Mouse (Mus musculus) hindbrain, embryonic 14.5 days (tissue): ENCODE data around the gene Myo18b. TPM values are rescaled to one million over a fixed set of nuclear protein-coding genes. Genes with fewer than 3 reads are reported as not detected.
A peak's percentile ranks its signal among the peaks of the same experiment; 100 is the strongest.

Experiments
- ATAC-seq: fragments of 200-750 bp; cut with Nextera tagmentation; 2 replicates; pipeline ENCODE4 v1.8.0; 2017; ENCODE audit warnings: moderate number of reproducible peaks, mild to moderate bottlenecking, moderate TSS enrichment, moderate library complexity; ENCODE audit not compliant: low FRiP score
- DNase-seq: peaks from one replicate; pipeline ENCODE4 v3.0.0-alpha.2; 2015; ENCODE audit warnings: low spot score
- H3K27ac ChIP-seq: fragments of 300-500 bp; sonication (generic); 2 replicates; pipeline ENCODE4 v1.5.1; 2014; ENCODE audit warnings: mild to moderate bottlenecking, moderate library complexity
- H3K27me3 ChIP-seq: fragments of 300-500 bp; sonication (generic); 2 replicates; pipeline ENCODE4 v1.6.1; 2014; ENCODE audit warnings: mild to moderate bottlenecking, low read length, mixed read lengths; ENCODE audit not compliant: control insufficient read depth, insufficient read depth
- H3K36me3 ChIP-seq: fragments of 300-500 bp; sonication (generic); replicated peaks from 2 replicates; pipeline ENCODE4 v1.6.1; 2014; ENCODE audit not compliant: control insufficient read depth, insufficient read depth
- H3K4me1 ChIP-seq: fragments of 300-500 bp; sonication (generic); replicated peaks from 2 replicates; pipeline ENCODE4 v1.6.1; 2014; ENCODE audit warnings: antibody characterized with exemption, low read length, mixed read lengths; ENCODE audit not compliant: control insufficient read depth, insufficient read depth
- H3K4me2 ChIP-seq: fragments of 300-500 bp; sonication (generic); replicated peaks from 2 replicates; pipeline ENCODE4 v1.6.1; 2014; ENCODE audit warnings: mild to moderate bottlenecking, moderate library complexity
- H3K4me3 ChIP-seq: fragments of 300-500 bp; sonication (generic); replicated peaks from 2 replicates; pipeline ENCODE4 v1.5.1; 2014; ENCODE audit warnings: mild to moderate bottlenecking, low read length
- H3K9ac ChIP-seq: fragments of 300-500 bp; sonication (generic); 2 replicates; pipeline ENCODE4 v1.6.1; 2014
- H3K9me3 ChIP-seq: fragments of 300-500 bp; sonication (generic); 2 replicates; pipeline ENCODE4 v1.6.1; 2016; ENCODE audit warnings: low read length; ENCODE audit not compliant: control insufficient read depth
- WGBS: fragments of 180-500 bp; shearing (Covaris S2); extraction: QIAGEN DNeasy Blood & Tissue Kit; methylation state at CpG from one replicate; pipeline ENCODE4 v1.1.7; 2014; 5-methylcytosine and 5-hydroxymethylcytosine counted together
- polyA plus RNA-seq: library from polyadenylated mRNA; unstranded; fragments of >200 nt; fragmentation: Nextera tagmentation; extraction: Ambion mirVana; gene quantifications from 2 replicates; pipeline ENCODE4 v1.2.1, GENCODE M21; 2014

Gene Myo18b
- polyA plus RNA-seq, 1 experiment from 2014 or later: 1.4 TPM

DNA sequence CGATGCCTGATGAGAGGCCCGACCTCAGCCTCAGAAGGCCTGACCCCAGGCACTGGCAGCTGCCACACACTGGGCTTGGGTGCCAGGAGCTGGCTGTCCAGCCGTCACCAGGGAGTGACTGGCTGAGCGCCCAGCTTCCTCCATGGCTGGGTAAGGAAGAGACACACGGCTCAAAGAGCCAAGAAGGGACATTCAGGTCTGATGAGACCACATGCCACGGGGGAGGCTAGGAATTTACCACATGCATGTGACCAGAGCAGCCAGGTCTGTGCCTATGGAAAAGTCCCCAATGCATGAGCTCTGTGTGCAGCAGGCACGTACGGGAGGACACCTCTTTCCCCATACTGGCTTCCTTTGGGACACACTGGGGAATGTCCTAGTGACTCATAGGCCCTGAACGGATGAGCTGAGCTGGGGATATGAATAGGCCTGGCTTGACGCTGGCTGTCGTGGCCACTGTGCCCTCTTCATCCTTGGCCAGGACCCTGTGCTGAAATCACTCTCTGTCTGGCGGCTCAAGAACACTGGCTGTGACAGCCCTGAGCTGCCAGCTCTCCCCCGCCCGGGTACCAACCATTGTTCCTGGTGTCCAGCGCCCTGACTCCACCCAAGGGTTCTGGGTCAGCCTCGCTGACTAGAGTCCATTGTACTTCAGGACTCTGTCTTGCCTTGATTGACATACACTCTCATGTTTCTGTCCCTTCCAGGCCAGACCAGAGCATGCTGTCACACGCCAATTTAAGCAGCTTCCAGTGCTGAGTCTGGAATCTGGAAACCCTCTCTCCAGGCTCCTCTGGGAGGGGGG, 9.3 kb downstream of the Myo18b start:
- Histone ChIP-seq H3K27ac (no peak overlapping the region), H3K36me3 (no peaks in the 10 kb centered on the region), H3K9ac (no peak overlapping the region), H3K9me3 (no peaks in the 10 kb centered on the region), H3K27me3 (no peaks in the 10 kb centered on the region), H3K4me3 (no peak overlapping the region), H3K4me1 (peaks cover 8% of the 10 kb centered on the region; the same call in 1 of the 2 replicates), H3K4me2 (no peak overlapping the region)
- 49% methylated on average over 17 of the region's 17 CpGs for WGBS
- ATAC-seq (peak; percentile 55; the same call in 1 of the 2 replicates), DNase-seq (peak; percentile 47)

DNA sequence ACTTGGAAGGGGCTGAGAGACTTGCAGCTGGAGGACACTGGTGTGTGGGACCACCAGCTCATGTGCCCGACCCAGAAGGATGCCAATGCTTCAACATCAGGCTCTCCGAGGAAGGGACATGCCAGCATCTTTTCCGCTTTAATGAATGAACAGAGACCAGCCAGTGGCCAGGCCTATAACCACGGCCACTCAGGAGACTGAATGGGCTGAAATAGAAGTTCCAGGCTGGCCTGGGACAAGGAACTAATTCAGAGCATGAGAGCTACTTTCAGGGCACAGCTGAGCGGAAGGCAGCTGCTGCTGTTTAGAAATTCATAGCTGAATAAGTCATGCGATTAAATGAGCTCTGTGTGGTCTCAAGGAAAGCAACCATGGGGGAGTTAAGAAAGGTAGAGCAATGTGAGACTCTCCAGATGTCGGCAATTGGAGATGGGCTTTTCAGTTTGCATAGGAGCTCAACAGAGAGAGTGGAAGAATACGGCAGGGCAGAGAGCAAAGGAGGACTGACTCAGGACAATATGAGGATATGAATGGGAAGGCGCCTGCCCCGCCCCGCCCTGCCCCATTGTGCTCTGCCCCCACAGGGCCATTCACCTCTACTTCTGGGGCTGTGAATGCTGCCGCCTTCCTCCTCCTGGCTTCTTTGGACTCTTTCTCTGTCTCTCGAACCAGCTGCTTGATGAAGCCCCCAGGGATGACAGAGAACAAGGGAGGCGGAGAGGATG, 18.6 kb downstream of the Myo18b start:
- H3K9ac ChIP-seq: no peak overlapping the region
- H3K36me3 ChIP-seq: no peaks in the 10 kb centered on the region
- no peak for ATAC-seq
- DNase-seq: no peak
- no peak overlapping the region for H3K27ac ChIP-seq
- WGBS: 36% methylated on average over 14 of the region's 14 CpGs
- no peaks in the 10 kb centered on the region for H3K9me3 ChIP-seq
- no peak overlapping the region for H3K4me3 ChIP-seq
- H3K27me3 ChIP-seq: no peaks in the 10 kb centered on the region
- no peak overlapping the region for H3K4me2 ChIP-seq
- H3K4me1 ChIP-seq: no peaks in the 10 kb centered on the region

DNA sequence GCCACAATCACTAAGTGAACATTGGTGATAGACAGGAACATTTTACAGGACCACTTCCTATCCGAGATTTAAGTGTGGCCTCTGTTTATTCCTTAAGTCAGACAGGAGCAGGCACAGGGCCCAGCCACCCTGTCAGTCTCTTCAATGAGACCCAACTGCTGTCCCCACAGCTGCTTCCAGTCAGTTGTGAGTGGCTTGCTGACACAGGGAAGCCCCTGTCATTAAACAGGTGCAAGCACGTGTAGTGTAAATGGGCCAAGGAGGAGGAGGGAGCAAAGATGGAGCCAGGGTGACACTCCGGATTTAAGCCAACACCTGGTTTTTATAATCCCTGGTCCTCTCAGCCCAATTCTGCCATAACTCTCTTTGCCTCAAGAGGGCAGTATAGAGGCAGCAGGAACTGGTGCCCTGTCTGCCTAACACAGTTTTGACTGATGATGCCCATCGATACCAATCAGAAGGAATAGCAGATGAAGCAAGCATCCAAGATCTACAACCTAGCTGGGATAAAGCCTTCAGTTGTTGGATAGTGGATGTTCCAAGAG, 19.2 kb downstream of the Myo18b start:
- no peak for ATAC-seq
- peak; percentile 74 for DNase-seq
- WGBS: 45% methylated on average over 4 of the region's 4 CpGs

DNA sequence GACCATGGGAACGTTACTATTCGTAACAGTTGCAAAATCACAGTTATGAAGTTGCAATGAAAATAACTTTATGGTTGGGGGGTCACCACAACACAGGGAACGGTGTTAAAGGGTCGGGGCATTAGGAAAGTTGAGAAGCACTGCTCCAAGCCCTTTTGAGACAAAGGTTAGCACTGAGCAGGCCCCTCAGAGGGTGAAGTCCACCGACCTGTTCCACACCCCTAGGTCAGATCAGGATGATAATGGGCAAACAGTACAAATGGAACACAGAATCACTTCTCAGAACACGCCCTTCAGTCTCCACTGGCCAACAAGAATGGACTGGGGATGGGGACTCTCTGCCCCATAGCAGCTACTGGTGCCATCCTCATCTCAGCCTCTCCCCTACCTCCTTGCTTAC, 23.2 kb downstream of the Myo18b start:
- WGBS: 85% methylated on average over 6 of the region's 6 CpGs
- Histone ChIP-seq H3K9me3 (no peaks in the 10 kb centered on the region), H3K27ac (no peak overlapping the region), H3K4me2 (no peak overlapping the region), H3K4me3 (no peak overlapping the region), H3K36me3 (no peaks in the 10 kb centered on the region), H3K9ac (no peak overlapping the region), H3K27me3 (0 out of 2 replicates have a peak, but pooled peaks cover 8% of the 10 kb centered on the region), H3K4me1 (no peaks in the 10 kb centered on the region)
- DNase-seq: no peak
- no peak for ATAC-seq

More for the DNA sequence above, 19.2 kb downstream of the Myo18b start:
- no peaks in the 10 kb centered on the region for H3K36me3 ChIP-seq
- no peaks in the 10 kb centered on the region for H3K27me3 ChIP-seq
- H3K27ac ChIP-seq: no peak overlapping the region
- no peak overlapping the region for H3K9ac ChIP-seq
- no peak overlapping the region for H3K4me3 ChIP-seq
- no peaks in the 10 kb centered on the region for H3K4me1 ChIP-seq
- H3K9me3 ChIP-seq: no peaks in the 10 kb centered on the region
- no peak overlapping the region for H3K4me2 ChIP-seq

DNA sequence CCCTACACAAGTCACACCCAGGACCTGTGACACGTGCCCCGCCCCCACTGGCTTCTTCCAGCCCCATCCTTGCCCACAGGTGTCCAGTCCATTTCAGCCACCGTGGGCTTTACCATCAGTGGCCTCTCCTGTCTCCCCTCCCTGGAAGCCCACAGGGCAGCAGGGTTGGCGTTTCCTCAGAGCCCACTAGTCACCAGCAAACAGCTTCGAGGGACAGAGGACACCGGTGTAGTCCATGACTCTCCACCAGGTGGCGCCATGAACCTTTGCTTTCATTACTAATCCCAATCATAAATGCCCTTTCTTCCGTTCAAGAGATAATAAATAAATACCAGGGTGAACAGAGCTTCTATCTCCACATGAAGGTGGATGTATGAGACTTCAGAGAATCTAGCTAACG, 25.4 kb downstream of the Myo18b start:
- Histone ChIP-seq H3K9ac (no peak overlapping the region), H3K27me3 (peaks cover 14% of the 10 kb centered on the region; the same call in 1 of the 2 replicates), H3K36me3 (no peaks in the 10 kb centered on the region), H3K4me1 (no peaks in the 10 kb centered on the region), H3K9me3 (no peaks in the 10 kb centered on the region), H3K4me3 (no peak overlapping the region), H3K27ac (no peak overlapping the region), H3K4me2 (no peak overlapping the region)
- DNase-seq: peak; percentile 90
- 20% methylated on average over 9 of the region's 9 CpGs for WGBS
- ATAC-seq: 0 out of 2 replicates have a peak, but pooled peaks have one; percentile 15

DNA sequence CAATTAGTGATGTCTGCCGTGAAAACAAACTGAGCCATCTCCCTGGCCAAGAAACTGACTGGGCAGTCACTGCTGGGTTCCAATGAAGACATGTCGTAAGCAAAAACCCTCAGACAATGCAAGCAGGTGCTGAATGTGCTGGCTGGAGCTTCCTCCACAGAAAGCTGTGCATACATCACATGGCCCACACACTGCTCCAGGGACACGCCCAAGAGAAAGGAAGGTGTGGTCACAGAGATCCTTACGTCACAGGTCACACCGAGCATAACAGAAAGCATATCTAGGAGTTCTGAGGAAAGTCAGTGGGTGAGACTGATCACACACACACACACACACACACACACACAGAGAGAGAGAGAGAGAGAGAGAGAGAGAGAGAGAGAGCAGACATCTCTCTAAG, 27.5 kb downstream of the Myo18b start:
- Histone ChIP-seq H3K4me3 (no peak overlapping the region), H3K9ac (no peak overlapping the region), H3K36me3 (no peaks in the 10 kb centered on the region), H3K9me3 (no peaks in the 10 kb centered on the region), H3K27ac (no peak overlapping the region), H3K4me1 (no peaks in the 10 kb centered on the region), H3K27me3 (peaks cover 14% of the 10 kb centered on the region; the same call in 1 of the 2 replicates), H3K4me2 (no peak overlapping the region)
- DNase-seq (no peak), ATAC-seq (no peak)
- WGBS: 76% methylated on average over 5 of the region's 5 CpGs

DNA sequence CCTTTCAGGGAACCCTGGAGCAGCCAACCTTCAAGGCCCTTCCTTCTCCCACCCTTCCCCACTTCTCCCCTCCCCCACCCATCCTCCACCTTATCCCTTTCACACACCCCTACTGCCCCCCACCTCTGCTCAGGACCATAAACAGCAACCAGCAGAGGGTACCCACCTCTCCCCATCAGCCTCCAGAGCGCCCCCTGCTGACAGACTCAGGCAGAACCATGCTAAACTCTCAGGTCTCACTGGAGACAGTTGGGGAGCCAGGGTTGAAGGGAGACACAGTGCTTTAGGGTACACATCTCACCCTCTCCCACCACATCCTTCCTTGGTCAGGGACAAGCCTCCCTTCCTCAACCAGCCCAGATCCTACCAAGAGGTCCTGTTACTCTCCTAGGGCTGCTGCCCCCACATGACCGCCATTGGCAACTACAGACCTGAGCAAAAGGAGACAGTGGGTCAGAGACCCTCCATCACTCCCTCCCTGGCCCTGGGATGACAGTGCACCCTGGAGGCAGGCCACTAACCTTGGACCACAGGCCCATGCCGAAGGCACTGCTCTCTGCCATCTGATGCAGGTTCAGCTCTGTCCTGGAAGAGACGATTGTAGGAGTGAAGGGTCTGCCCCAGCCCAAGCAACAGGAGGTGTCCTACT, 31.3 kb downstream of the Myo18b start:
- peaks cover 12% of the 10 kb centered on the region; the same call in 1 of the 2 replicates for H3K27me3 ChIP-seq
- no peak overlapping the region for H3K4me3 ChIP-seq
- 47% methylated on average over 4 of the region's 4 CpGs for WGBS
- H3K4me1 ChIP-seq: 0 out of 2 replicates have a peak, but pooled peaks cover under 1% of the 10 kb centered on the region
- no peak overlapping the region for H3K27ac ChIP-seq
- no peak for DNase-seq
- no peaks in the 10 kb centered on the region for H3K9me3 ChIP-seq
- H3K36me3 ChIP-seq: no peaks in the 10 kb centered on the region
- no peak overlapping the region for H3K4me2 ChIP-seq
- H3K9ac ChIP-seq: no peak overlapping the region
- ATAC-seq: no peak

DNA sequence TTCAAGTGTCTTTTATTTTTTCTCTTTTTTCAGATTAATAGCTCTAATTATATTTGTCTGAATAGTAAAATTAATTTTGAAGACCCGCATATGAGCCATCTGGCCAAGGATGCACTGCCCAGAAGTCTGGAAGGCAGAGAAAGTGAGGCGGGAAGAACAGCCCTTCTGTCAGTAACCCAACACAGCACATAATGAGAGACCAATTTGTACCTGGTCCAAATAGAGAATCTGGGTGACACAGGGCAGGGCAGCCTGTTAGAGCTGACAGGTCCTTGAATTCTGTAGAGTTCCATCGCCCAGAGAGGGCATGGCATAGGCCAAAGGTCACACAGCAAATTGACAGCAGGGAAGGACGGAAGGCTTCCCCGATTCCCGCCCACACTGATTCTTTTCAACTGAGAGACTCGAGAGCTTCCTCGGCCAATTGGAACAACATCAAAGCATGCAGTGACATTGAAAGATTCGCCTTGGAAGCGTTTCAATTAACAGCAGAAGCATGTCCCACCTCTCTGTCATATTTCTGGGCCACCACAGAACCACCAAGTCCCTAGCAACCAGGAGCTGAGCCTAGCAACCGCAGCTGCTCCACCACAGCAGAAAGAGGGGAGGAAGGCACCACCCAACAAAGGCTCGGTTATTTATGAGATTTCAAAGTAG, 36.7 kb downstream of the Myo18b start:
- H3K4me2 ChIP-seq: no peak overlapping the region
- no peak overlapping the region for H3K9ac ChIP-seq
- H3K27me3 ChIP-seq: peaks cover 4% of the 10 kb centered on the region; the same call in 1 of the 2 replicates
- ATAC-seq (0 out of 2 replicates have a peak, but pooled peaks have one; percentile 41), DNase-seq (peak; percentile 75)
- no peaks in the 10 kb centered on the region for H3K9me3 ChIP-seq
- H3K27ac ChIP-seq: peak overlapping the region; percentile 64
- 16% methylated on average over 12 of the region's 12 CpGs for WGBS
- H3K4me3 ChIP-seq: no peak overlapping the region
- H3K4me1 ChIP-seq: 0 out of 2 replicates have a peak, but pooled peaks cover 5% of the 10 kb centered on the region
- H3K36me3 ChIP-seq: no peaks in the 10 kb centered on the region
